Mouse (Mus musculus): ENCODE results near the gene Kdm7a. TPM values are rescaled to one million over a fixed set of nuclear protein-coding genes. Genes with fewer than 3 reads are reported as not detected.

The Kdm7a gene
- 10 to 100 TPM; 11.6 to 12.9 TPM for total RNA-seq (2021)
- long read RNA-seq, experiment 1, partial matches to known transcripts = 0 of 1 reads
- long read RNA-seq, experiment 1, other reads (novel, unspliced or antisense) = 1 of 1 reads
- long read RNA-seq, experiment 2, full-length matches to known transcripts = 2 of 6 reads
- long read RNA-seq, experiment 2, partial matches to known transcripts = 2 of 6 reads
- long read RNA-seq, experiment 2, other reads (novel, unspliced or antisense) = 2 of 6 reads

- DNase-seq (ENCODE audit: low spot score in 2 of 2) = peak; percentile 83 to 84
Measured at GRCm38 (mm10) chr6:39206581-39207461, at the start of gene Kdm7a. Gene Kdm7a, minus strand, starts transcription at chr6:39206789.

DNA sequence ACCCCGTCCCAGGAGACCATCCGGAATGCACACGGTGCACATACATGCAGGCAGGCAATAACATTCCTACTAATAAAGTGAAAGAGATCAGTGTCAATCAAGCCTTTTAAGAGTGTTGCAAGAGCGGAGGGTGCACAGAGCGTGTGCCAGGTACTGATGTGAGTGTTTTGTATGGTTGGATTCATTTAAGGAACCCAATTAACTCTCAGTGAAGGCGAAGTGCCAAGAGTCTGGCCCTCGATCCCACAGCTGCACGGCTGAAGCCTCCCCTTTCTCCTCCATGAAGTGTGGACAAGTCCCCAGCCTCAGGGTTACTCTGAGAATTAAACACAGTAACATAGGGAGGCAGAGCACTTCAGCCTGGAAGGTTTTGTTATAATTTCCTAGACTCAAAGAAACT, 48.7 kb upstream of the Kdm7a start:
- DNase-seq (ENCODE audit: low spot score in 2 of 2) = no peak

GRCm38 (mm10) chr6:39250055-39250454, 43.5 kb upstream of the Kdm7a start:
- no peak for DNase-seq (ENCODE audit: low spot score in 2 of 2)

DNA sequence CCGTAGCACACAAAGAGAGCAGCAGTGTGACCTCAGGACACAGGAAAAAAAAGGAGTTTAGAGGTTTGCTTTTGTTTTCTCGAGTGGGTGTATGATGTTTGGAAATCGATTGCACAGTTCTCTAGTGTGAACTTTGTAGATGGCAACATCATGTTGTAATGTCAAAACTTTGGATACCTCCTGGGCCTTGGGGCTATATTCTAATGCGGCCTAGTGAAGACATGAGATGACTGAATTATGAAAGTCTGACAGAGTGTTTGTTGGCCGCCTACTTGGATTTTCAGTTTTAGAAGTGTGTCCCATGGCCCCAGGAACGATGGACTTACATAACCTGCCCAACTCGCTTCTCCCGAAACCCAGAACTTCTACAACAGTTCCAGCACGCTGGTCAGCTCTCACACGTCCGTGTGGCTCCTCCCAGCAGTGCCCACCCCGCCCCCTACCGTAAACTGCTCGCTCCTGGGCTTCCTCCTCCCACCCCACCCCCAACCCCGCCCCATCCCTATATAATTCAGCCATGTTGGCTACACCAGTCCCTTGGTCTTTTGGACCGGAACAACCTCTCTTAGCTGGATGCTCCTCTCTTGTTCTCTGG, 42.7 kb upstream of the Kdm7a start:
- no peak for DNase-seq (ENCODE audit: low spot score in 2 of 2)

DNA sequence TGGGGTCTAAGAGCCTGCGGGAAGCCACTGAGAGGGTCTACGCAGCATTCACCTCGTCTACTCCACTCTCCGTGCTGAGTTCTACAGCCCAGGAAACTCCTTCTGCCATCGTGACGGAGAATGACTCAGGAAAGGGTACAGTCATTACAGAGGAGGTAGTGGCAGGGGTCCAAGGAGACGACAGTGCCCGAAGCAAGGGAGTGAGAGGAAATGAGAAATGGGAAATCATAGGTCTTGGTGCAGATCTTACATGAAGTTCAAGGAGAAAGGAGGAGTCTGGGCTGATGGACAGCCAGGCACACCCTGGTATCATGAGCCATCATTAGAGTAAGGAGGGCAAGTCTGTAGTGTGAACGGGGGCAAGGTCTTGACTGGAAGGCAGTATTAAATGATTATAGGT, 37.5 kb upstream of the Kdm7a start:
- DNase-seq (ENCODE audit: low spot score in 2 of 2) = peak; percentile 48 to 61

DNA sequence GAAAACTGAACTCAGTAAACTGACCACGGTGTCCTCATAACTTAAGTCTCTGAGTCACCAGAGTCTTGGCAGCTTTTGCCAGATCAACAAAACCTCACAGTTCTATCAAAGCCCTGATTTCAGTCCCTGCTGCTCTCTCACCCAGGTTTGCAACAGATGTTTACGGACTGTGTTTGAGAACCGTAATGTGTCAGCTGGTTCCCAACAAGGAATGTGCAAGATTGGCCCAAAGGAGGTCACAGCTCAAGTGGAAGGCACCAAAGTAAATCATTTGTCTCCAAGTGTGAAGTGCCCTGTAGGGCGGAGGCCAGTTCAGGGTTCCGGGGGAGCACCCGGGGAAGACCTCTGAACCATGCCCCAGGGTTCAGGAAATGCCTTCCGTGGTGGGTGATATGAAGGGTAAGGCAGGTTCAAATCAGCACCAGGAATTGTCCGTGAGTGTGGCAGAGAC, 36.9 kb upstream of the Kdm7a start:
- peak in 1 of 2 experiments; percentile 33 for DNase-seq (ENCODE audit: low spot score in 2 of 2)

DNA sequence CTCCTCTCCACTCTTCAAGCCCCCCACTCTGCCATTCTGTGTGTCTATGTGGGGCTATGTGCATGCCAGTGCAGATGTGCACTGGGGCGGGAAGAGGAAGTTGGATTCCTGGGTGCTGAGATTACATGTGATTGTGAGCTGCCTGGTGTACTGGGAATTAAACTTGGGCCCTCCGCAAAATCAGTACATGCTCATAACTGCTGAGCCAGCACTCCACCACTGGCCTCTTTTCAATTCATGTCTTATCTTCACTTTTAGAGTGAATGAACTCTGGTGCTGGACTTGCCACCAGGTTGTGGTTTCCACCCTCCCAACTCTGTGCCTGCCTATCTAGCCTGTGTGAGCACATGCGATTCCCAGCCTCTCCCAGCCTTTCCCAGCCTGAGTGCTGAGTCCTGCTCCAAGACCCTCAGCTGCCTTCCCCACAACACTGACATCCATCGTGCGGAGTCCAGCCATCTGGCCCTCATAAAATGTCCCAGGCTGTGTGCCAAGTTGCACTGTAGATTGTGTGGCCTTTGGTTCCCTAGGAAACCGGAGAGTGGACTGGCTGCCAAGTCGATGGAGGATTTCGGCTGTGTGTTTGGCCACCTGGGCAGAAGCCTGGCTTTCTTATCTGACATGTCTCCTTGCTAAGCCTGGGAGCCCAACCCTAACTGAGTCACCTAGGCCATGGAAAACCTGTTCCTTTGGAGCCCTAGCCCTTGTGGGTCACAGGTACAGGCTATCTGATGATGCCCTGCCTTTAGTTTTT, 36.3 kb upstream of the Kdm7a start:
- DNase-seq (ENCODE audit: low spot score in 2 of 2) = peak; percentile 61 to 64

DNA sequence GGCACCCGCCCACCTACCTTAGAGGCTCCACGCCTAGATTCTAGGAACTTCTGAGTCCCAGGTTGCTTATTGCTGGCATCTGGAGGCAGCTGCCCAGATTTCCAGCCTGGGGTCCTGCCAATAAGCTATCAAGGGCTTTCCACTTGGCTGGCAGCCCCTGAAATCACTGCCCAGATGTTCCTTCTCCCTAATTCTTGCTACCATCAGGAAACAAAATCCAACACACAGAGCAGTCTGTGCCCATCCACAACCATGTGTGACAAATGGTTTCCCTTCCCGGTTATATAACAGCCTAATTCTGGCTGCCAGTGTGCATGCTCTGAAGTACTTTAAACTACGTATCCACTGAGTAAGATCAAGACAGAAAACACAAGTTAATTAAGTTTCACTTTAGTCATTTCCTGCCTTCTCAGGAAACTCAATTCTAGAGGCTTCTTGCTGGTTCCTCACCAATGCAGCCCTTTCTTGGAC, 34.9 kb upstream of the Kdm7a start:
- DNase-seq (ENCODE audit: low spot score in 2 of 2) = no peak

- DNase-seq (ENCODE audit: low spot score in 2 of 2) = no peak
Measured at GRCm38 (mm10) chr6:39240956-39241355, 34.4 kb upstream of the Kdm7a start.

DNA sequence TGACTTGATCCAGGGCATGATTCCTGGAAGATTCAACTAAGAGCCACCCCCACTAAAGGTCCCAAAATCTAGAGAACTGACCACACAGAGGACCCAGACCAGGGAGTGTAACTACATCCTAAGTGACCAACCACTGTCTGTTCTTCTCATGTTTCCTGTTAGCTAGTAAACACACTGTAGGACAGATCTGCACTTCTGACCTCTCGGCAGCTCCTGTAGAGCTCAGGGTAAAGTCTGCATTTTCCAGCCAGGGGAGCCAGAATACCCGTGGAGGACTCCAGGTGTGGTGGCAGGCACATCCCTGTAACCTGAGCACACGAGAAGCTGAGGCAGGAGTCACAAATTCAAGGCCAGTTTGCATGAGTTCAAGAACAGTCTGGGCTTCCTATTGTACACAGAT, 31.3 kb upstream of the Kdm7a start:
- no peak for DNase-seq (ENCODE audit: low spot score in 2 of 2)

DNA sequence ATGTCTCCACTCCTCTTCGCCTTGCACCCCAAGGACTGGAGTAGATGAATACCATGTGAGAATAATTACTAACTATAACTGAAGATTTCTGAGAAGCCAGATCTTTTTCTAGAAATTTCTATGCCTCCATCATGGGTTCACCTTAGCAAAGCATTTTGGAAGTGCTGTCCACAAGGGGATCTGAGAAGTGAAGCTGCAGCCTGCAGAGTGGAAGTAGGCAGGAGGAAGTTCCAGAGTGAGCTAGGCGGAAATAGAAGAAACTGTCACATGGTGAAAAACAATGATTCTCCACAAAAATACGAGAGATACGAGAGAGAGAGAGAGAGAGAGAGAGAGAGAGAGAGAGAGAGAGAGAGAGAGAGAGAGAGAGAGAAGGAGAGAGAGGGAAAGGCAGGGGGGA, 26.0 kb upstream of the Kdm7a start:
- no peak for DNase-seq (ENCODE audit: low spot score in 2 of 2)

DNA sequence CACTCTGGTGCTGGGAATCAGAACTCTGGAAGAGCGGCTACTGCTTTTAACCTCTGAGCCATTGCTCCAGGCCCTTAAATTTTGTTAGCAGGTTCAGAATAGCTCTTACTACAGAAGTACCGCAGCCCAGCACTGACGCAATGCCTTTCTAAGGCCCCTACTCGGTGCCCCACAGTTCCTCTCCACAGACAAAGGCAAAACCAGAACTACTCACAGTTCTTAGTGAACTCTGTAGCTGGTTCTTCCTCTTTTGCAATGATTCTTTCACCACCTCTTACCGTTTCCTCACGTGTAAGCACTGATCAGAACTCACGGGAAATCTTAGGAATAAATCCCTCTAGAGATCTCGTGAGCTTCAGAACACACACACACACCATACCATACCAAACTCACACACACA, 24.1 kb upstream of the Kdm7a start:
- no peak for DNase-seq (ENCODE audit: low spot score in 2 of 2)

- no peak for DNase-seq (ENCODE audit: low spot score in 2 of 2)
Measured at GRCm38 (mm10) chr6:39226610-39226955, 20.0 kb upstream of the Kdm7a start.

GRCm38 (mm10) chr6:39225876-39226609, 19.5 kb upstream of the Kdm7a start:
- no peak for DNase-seq (ENCODE audit: low spot score in 2 of 2)

DNA sequence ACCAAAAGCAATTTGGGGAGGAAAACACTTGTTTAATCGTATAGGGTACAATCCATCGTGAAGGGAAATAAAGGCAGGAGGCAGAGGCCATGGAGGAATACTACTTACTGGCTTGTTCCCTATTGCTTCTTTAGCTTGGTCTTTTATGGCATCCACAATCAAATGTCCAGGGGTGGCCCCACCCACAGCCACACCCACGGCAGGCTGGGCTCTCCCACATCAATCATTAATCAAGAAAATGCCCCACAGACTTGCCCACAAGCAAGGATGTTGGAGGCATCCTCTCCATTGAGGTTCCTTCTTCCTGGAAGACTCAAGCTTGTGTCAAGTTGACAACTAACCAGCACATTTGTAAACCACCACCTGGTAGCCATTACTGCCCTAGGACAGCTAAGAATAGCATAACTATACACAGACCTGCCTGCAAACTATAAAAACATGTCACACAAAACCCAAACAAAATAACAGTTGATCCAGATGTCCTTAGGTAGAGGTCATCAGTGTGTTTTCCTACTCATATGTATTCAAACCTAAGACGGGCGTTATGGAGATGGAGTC, 16.8 kb upstream of the Kdm7a start:
- DNase-seq (ENCODE audit: low spot score in 2 of 2) = no peak

DNA sequence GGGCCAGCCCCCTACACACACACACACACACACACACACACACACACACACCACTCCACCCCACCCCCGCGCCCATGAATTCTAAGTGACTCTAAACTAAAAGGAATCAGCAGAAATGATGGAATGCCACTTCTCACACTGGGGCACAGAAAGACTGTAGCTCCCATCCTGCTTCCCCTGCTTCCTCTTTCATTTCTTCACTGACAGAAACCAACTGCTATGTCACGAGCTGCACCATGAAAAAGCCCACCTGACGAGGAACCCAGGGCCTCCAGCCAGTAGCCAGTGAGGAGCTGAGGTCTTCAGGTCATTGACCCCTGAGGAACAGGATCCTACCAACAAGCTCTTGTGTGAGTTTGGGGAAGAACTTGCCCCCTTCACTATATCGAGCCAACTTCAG, 15.9 kb upstream of the Kdm7a start:
- no peak for DNase-seq (ENCODE audit: low spot score in 2 of 2)

- no peak for DNase-seq (ENCODE audit: low spot score in 2 of 2)
Measured at GRCm38 (mm10) chr6:39217961-39218360, 11.4 kb upstream of the Kdm7a start.

GRCm38 (mm10) chr6:39217138-39217537, 10.5 kb upstream of the Kdm7a start:
- DNase-seq (ENCODE audit: low spot score in 2 of 2) = no peak

DNA sequence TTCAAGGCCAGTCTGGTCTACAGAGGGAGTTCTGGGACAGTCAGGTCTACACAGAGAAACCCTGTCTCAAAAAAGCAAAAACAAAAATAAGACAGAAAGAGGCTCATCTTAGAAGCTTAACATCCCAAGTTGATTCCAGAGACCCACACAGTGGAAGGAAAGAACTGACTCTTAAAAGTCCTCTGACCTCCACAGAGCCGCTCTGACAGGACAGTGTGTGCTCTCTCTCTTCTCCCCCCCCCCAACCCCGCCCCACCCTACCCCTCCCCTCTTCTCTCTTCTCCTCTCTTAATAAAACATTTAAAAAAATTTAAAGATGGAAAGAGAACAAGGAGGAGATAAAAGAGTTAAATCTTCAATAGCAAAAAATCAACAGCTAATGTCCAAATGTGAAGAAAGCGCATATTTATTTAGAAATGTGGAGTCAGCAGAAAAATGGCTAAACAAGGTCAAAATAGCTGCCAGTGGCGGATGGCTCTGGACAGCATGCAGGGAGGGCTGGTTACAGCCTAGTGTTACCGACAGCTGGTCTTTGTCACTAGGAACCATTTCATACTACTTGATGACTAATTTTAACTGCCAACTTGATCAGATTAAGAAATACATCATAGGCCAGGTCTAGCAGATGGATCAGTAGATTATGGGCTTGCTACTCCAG, 8.5 kb upstream of the Kdm7a start:
- no peak for DNase-seq (ENCODE audit: low spot score in 2 of 2)

DNA sequence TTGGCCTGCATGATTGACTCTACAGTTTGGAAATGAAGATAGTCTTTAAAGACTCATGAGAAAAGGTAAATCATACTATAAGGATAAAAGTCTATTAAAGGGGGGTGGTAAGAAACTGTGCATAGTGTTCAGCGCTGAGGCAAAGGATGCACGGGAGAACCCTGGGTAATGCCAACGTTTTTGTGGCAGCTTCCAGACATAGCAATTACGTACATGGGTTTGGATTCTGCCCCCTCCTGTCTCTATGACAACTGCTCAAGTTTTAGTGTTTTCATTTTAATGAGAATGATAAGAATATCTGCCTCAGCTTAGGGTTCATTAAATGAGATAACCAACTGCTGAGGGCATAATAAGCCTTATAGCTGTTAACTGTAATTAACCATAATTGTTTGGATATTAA, 3.1 kb upstream of the Kdm7a start:
- DNase-seq (ENCODE audit: low spot score in 2 of 2) = no peak

Measured in adrenal gland, adult 18-20 months (tissue).